In genomic region chr10:79697916-79698315, GRCm38 (mm10) we compare ENCODE assay signal across 18 mouse cellular contexts. TPM values are rescaled to one million over a fixed set of nuclear protein-coding genes. Genes with fewer than 3 reads are reported as not detected.
A peak's percentile ranks its signal among the peaks of the same experiment; 100 is the strongest.
DNase-seq lines count a peak whose midpoint lies in the region; ATAC-seq lines count a peak whose summit lies in the region.
"Had no signal": no experiment of that assay in that cellular context is flagged by ENCODE, and none has a peak within 500 bp of the region (broad histone marks: within the 10 kb centered on the region; RNA-seq: fewer than 3 reads in every experiment).

No protein-coding gene starts in this region.

- no peak overlapping the region for H3K4me3 ChIP-seq in limb, embryonic 15.5 days
- H3K4me3 ChIP-seq in stomach, embryonic 15.5 days (replicated peaks): no peak overlapping the region
- H3K4me3 ChIP-seq: erythroblast, embryonic 14.5 days; midbrain, embryonic 15.5 days; neural tube, embryonic 13.5 days had no signal

- no peak overlapping the region for H3K4me2 ChIP-seq in limb, embryonic 15.5 days
- H3K4me2 ChIP-seq in stomach, embryonic 15.5 days: no peak overlapping the region
- H3K4me2 ChIP-seq: midbrain, embryonic 15.5 days; neural tube, embryonic 13.5 days had no signal

- intact Hi-C loops in left cerebral cortex, postnatal 4 days (cut with DNase I): no loop called here
- intact Hi-C loops in left cerebral cortex, postnatal 14 days (cut with DNase I): no loop called here
- intact Hi-C loops in heart, postnatal 25 days (cut with DNase I): no loop called here

- no peak for ATAC-seq in limb, embryonic 15.5 days (ENCODE audit: insufficient number of reproducible peaks, low FRiP score, low TSS enrichment, low read depth)
- no peak for ATAC-seq in stomach, embryonic 15.5 days (ENCODE audit: insufficient read depth, low FRiP score, low read depth)
- ATAC-seq in megakaryocyte progenitor cell, adult 5-6 weeks (replicated peaks; ENCODE audit: poor library complexity): no peak
- ATAC-seq: activated CD4-positive, CD25-positive, alpha-beta regulatory T cell, adult 4 months; CD4-positive, CD25-positive, alpha-beta regulatory T cell, adult 4 months; midbrain, embryonic 15.5 days had no signal

- no peak overlapping the region for H3K9ac ChIP-seq in limb, embryonic 15.5 days
- no peak overlapping the region for H3K9ac ChIP-seq in stomach, embryonic 15.5 days
- H3K9ac ChIP-seq: midbrain, embryonic 15.5 days; neural tube, embryonic 13.5 days had no signal

- H3K27ac ChIP-seq in limb, embryonic 15.5 days: peak overlapping the region; percentile 88; the same call in 1 of the 2 replicates
- peak overlapping the region; percentile 83; the same call in 1 of the 2 replicates for H3K27ac ChIP-seq in stomach, embryonic 15.5 days
- H3K27ac ChIP-seq: midbrain, embryonic 15.5 days; neural tube, embryonic 13.5 days had no signal

- peak; percentile 67 for DNase-seq in left cerebral cortex, postnatal 4 days
- DNase-seq in left cerebral cortex, postnatal 14 days (ENCODE audit: low spot score in 2 of 2): no peak
- DNase-seq in cerebellum, adult 9-11 months: peak; percentile 92
- no peak for DNase-seq in right cerebral cortex, postnatal 36 days (ENCODE audit: low spot score in 2 of 2)
- no peak for DNase-seq in heart, postnatal 25 days (ENCODE audit: low spot score)
- DNase-seq: embryo, embryonic 11 days; kidney, adult 11 months had no signal

- 64% methylated on average over 6 of the region's 6 CpGs for WGBS in limb, embryonic 15.5 days
- WGBS in stomach, embryonic 15.5 days: 71% methylated on average over 6 of the region's 6 CpGs

- no peaks in the 10 kb centered on the region for H3K9me3 ChIP-seq in limb, embryonic 15.5 days
- no peaks in the 10 kb centered on the region for H3K9me3 ChIP-seq in stomach, embryonic 15.5 days
- H3K9me3 ChIP-seq: midbrain, embryonic 15.5 days; neural tube, embryonic 13.5 days had no signal

- peaks cover 48% of the 10 kb centered on the region for H3K4me1 ChIP-seq in limb, embryonic 15.5 days
- peaks cover 43% of the 10 kb centered on the region for H3K4me1 ChIP-seq in stomach, embryonic 15.5 days
- H3K4me1 ChIP-seq: midbrain, embryonic 15.5 days; neural tube, embryonic 13.5 days had no signal

- no peaks in the 10 kb centered on the region for H3K27me3 ChIP-seq in limb, embryonic 15.5 days
- H3K27me3 ChIP-seq in stomach, embryonic 15.5 days (replicated peaks): no peaks in the 10 kb centered on the region
- H3K27me3 ChIP-seq: midbrain, embryonic 15.5 days; neural tube, embryonic 13.5 days had no signal

- no peaks in the 10 kb centered on the region for H3K36me3 ChIP-seq in limb, embryonic 15.5 days
- no peaks in the 10 kb centered on the region for H3K36me3 ChIP-seq in stomach, embryonic 15.5 days
- H3K36me3 ChIP-seq: midbrain, embryonic 15.5 days; neural tube, embryonic 13.5 days had no signal

RNA-seq across cellular contexts. Expression of gene Bsg, which starts 6.4 kb away (rescaled TPM):
- 100 to 1,000 TPM; 486 to 495 TPM for total RNA-seq in left cerebral cortex, postnatal 4 days (2021)
- total RNA-seq in left cerebral cortex, postnatal 14 days (2021): 100 to 1,000 TPM; 785 to 820 TPM
- polyA plus RNA-seq in limb, embryonic 15.5 days (2015; fragmentation: Nextera tagmentation; extraction: Ambion mirVana): 910 and 960 TPM in 2 replicates
- 1,050 and 1,128 TPM in 2 replicates for polyA plus RNA-seq in stomach, embryonic 15.5 days (2015; fragmentation: Nextera tagmentation; extraction: Ambion mirVana)
- 441 and 471 TPM in 2 replicates for total RNA-seq in megakaryocyte progenitor cell, adult 5-6 weeks (2015)
- total RNA-seq in megakaryocyte progenitor cell, adult 5-6 weeks (2017): 272 TPM in 2 replicates
- 1,000 to 10,000 TPM; 1,236 to 1,242 TPM for total RNA-seq in heart, postnatal 25 days (2021)

RNA-seq across cellular contexts. Expression of gene Gzmm, which starts 9.1 kb away (rescaled TPM):
- 1 to 10 TPM; 2.6 to 3.3 TPM for total RNA-seq in left cerebral cortex, postnatal 4 days (2021)
- total RNA-seq in left cerebral cortex, postnatal 14 days (2021): 1 to 10 TPM in 1 of 2 experiments, under 1 TPM in 1; 0.81 to 1.6 TPM
- 0.86 and 1.3 TPM in 2 replicates for polyA plus RNA-seq in limb, embryonic 15.5 days (2015; fragmentation: Nextera tagmentation; extraction: Ambion mirVana)
- polyA plus RNA-seq in stomach, embryonic 15.5 days (2015; fragmentation: Nextera tagmentation; extraction: Ambion mirVana): 0.40 and 0.57 TPM in 2 replicates
- 0.29 and 0.49 TPM in 2 replicates for total RNA-seq in megakaryocyte progenitor cell, adult 5-6 weeks (2015)
- 1.1 and 2.8 TPM in 2 replicates for total RNA-seq in megakaryocyte progenitor cell, adult 5-6 weeks (2017)
- 1 to 10 TPM; 6.0 to 7.2 TPM for total RNA-seq in heart, postnatal 25 days (2021)
- total RNA-seq: hematopoietic stem cell, adult 5-6 weeks had no signal

RNA-seq across cellular contexts. Expression of gene Cdc34, which starts 15.9 kb away (rescaled TPM):
- 10 to 100 TPM; 59.6 to 61.5 TPM for total RNA-seq in left cerebral cortex, postnatal 4 days (2021)
- 10 to 100 TPM; 64.2 to 70.3 TPM for total RNA-seq in left cerebral cortex, postnatal 14 days (2021)
- polyA plus RNA-seq in limb, embryonic 15.5 days (2015; fragmentation: Nextera tagmentation; extraction: Ambion mirVana): 100 and 110 TPM in 2 replicates
- polyA plus RNA-seq in stomach, embryonic 15.5 days (2015; fragmentation: Nextera tagmentation; extraction: Ambion mirVana): 107 and 108 TPM in 2 replicates
- 69.2 and 79.0 TPM in 2 replicates for total RNA-seq in megakaryocyte progenitor cell, adult 5-6 weeks (2015)
- 154 and 169 TPM in 2 replicates for total RNA-seq in megakaryocyte progenitor cell, adult 5-6 weeks (2017)
- total RNA-seq in heart, postnatal 25 days (2021): 100 to 1,000 TPM; 183 to 190 TPM

RNA-seq across cellular contexts. Expression of gene Hcn2, which starts 18.5 kb away (rescaled TPM):
- total RNA-seq in left cerebral cortex, postnatal 4 days (2021): 10 to 100 TPM; 47.4 to 53.8 TPM
- 10 to 100 TPM; 93.4 to 99.2 TPM for total RNA-seq in left cerebral cortex, postnatal 14 days (2021)
- 0.08 TPM in 1 of 2 replicates, not detected in the other for polyA plus RNA-seq in limb, embryonic 15.5 days (2015; fragmentation: Nextera tagmentation; extraction: Ambion mirVana)
- 0.08 and 0.14 TPM in 2 replicates for polyA plus RNA-seq in stomach, embryonic 15.5 days (2015; fragmentation: Nextera tagmentation; extraction: Ambion mirVana)
- total RNA-seq in megakaryocyte progenitor cell, adult 5-6 weeks (2015): not detected in 2 replicates
- total RNA-seq in megakaryocyte progenitor cell, adult 5-6 weeks (2017): not detected in 2 replicates
- total RNA-seq in heart, postnatal 25 days (2021): 10 to 100 TPM; 26.0 to 28.5 TPM
- total RNA-seq: hematopoietic stem cell, adult 5-6 weeks had no signal
- polyA plus RNA-seq: activated CD4-positive, CD25-positive, alpha-beta regulatory T cell, adult 4 months; CD4-positive, CD25-positive, alpha-beta regulatory T cell, adult 4 months; limb, embryonic 11.5 days; liver, embryonic 16.5 days had no signal

RNA-seq across cellular contexts. Expression of gene Tpgs1, which starts 28.7 kb away (rescaled TPM):
- 10 to 100 TPM; 57.0 to 59.9 TPM for total RNA-seq in left cerebral cortex, postnatal 4 days (2021)
- total RNA-seq in left cerebral cortex, postnatal 14 days (2021): 10 to 100 TPM; 71.9 to 77.9 TPM
- polyA plus RNA-seq in limb, embryonic 15.5 days (2015; fragmentation: Nextera tagmentation; extraction: Ambion mirVana): 54.6 and 58.9 TPM in 2 replicates
- 58.2 and 59.3 TPM in 2 replicates for polyA plus RNA-seq in stomach, embryonic 15.5 days (2015; fragmentation: Nextera tagmentation; extraction: Ambion mirVana)
- 8.3 and 10.2 TPM in 2 replicates for total RNA-seq in megakaryocyte progenitor cell, adult 5-6 weeks (2015)
- total RNA-seq in megakaryocyte progenitor cell, adult 5-6 weeks (2017): 8.2 and 10.4 TPM in 2 replicates
- 10 to 100 TPM; 18.3 to 19.4 TPM for total RNA-seq in heart, postnatal 25 days (2021)

Comparison
In these comparisons a context has a peak if more than half of its experiments do, and no peak if none do; other contexts are left out.
1. DNase-seq: peak in left cerebral cortex, postnatal 4 days (single experiment) and cerebellum, adult 9-11 months (single experiment); none in left cerebral cortex, postnatal 14 days (0 of 2), right cerebral cortex, postnatal 36 days (0 of 2) and heart, postnatal 25 days (single experiment).